Mouse (Mus musculus) inflammation-experienced regulatory T-cells (primary cell): ENCODE measurements around the gene Aars2. TPM values are rescaled to one million over a fixed set of nuclear protein-coding genes. Genes with fewer than 3 reads are reported as not detected.

Source experiments
- polyA plus RNA-seq, 2 experiments: library from polyadenylated mRNA; unstranded; fragments of 100-300 nt; shearing (Covaris generic); gene quantifications; one replicate each; pipeline ENCODE4 v1.2.1; 2017

Gene Aars2
- 10 to 100 TPM; 10.9 to 19.2 TPM for polyA plus RNA-seq

DNA sequence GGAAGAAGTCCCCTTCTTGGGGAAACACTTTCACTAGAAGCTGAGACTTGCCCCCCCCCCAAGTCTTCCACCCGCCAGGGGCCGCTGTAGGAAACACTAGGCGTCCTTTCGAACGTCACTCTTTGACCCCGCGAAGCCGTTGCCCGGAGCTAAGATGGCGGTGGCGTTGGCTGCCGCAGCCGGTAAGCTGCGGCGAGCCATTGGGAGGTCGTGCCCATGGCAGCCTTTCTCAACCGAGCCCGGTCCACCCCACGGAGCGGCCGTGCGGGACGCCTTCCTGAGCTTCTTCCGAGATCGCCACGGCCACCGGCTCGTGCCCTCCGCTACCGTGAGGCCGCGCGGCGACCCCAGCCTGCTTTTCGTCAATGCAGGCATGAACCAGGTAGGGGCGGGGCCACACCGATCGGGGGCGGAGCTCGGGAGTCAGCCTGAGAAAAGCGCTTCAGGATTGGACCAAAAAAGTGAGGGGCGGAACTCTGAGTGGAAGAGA lies at the start of gene Aars2:
TSS of gene Aars2 (plus strand) at position 142 of the 490 bp plus-strand sequence.

GRCm38 (mm10) chr17:45474669-45475465 lies 31.8 kb upstream of the Aars2 start, which contains the start of gene Spats1:
Gene Spats1, minus strand, starts transcription at chr17:45475415.

GRCm38 (mm10) chr17:45523263-45523662 lies 16.6 kb downstream of the Aars2 start, which contains the start of gene Tcte1:
Gene Tcte1, plus strand, starts transcription at chr17:45523434.

GRCm38 (mm10) chr17:45549617-45550181 lies 43.1 kb downstream of the Aars2 start, which contains the start of gene Tmem151b:
Gene Tmem151b, minus strand, starts transcription at chr17:45549677.

GRCm38 (mm10) chr17:45555452-45556106 lies 48.9 kb downstream of the Aars2 start, which contains the start of gene Nfkbie:
Gene Nfkbie, plus strand, starts transcription at chr17:45555703.

GRCm38 (mm10) chr17:45563655-45564530 lies 57.3 kb downstream of the Aars2 start, which contains the start of gene Slc35b2:
Gene Slc35b2, plus strand, starts transcription at chr17:45563874.

Other genes with a start within 250 kb of the Aars2 start
- gene Cdc5l, start 73.1 kb upstream of the Aars2 start, polyA plus RNA-seq, result 10 to 100 TPM; 78.5 to 87.9 TPM
- 1 to 10 TPM in 1 of 2 experiments, under 1 TPM in 1; 0.81 to 3.0 TPM for gene Spats1, start 31.4 kb upstream of the Aars2 start, polyA plus RNA-seq
- gene Tcte1, start 16.6 kb downstream of the Aars2 start, polyA plus RNA-seq, result under 1 TPM in 1 of 2 experiments, not detected in 1; 0.15 TPM
- gene Tmem151b, start 42.8 kb downstream of the Aars2 start, polyA plus RNA-seq, result under 1 TPM in 1 of 2 experiments, not detected in 1; 0.95 TPM
- gene Nfkbie, start 48.9 kb downstream of the Aars2 start, polyA plus RNA-seq, result 10 to 100 TPM; 60.9 to 66.6 TPM
- 10 to 100 TPM; 60.0 to 69.0 TPM for gene Slc35b2, start 57.0 kb downstream of the Aars2 start, polyA plus RNA-seq
- 1,000 to 10,000 TPM in 1 of 2 experiments, 100 to 1,000 TPM in 1; 784 to 1,058 TPM for gene Hsp90ab1, start 66.4 kb downstream of the Aars2 start, polyA plus RNA-seq
- 100 to 1,000 TPM; 102 to 129 TPM for gene Slc29a1, start 92.8 kb downstream of the Aars2 start, polyA plus RNA-seq
- gene Mymx, start 95.3 kb downstream of the Aars2 start, polyA plus RNA-seq, result not detected
- 1 to 10 TPM in 1 of 2 experiments, under 1 TPM in 1; 0.70 to 1.0 TPM for gene Capn11, start 152.5 kb downstream of the Aars2 start, polyA plus RNA-seq
- gene Mrpl14, start 179.5 kb downstream of the Aars2 start, polyA plus RNA-seq, result 10 to 100 TPM; 69.1 to 69.2 TPM
- gene Tmem63b, start 180.1 kb downstream of the Aars2 start, polyA plus RNA-seq, result 10 to 100 TPM in 1 of 2 experiments, 1 to 10 TPM in 1; 9.2 to 13.5 TPM
- gene 1600014C23Rik, start 227.0 kb downstream of the Aars2 start, polyA plus RNA-seq, result not detected